In genomic region chr5:123117257-123117656, GRCm38 (mm10) we compare ENCODE assay signal across 8 mouse cellular contexts. TPM values are rescaled to one million over a fixed set of nuclear protein-coding genes. Genes with fewer than 3 reads are reported as not detected.
DNase-seq lines count a peak whose midpoint lies in the region; ATAC-seq and TF ChIP-seq lines count a peak whose summit lies in the region.

No protein-coding gene starts in this region.

- 20% methylated on average over 10 of the region's 10 CpGs for WGBS in heart, embryonic 10.5 days

- peak; percentile 79 for TF ChIP-seq CTCF in embryonic fibroblast, embryonic 13.5 days (IDR thresholded peaks at IDR 0.05; ENCODE audit: borderline replicate concordance, insufficient read depth, low read length)

- H3K27ac ChIP-seq in heart, embryonic 10.5 days, result no peak overlapping the region; the same call in 1 of the 2 replicates
- H3K27ac ChIP-seq in embryonic fibroblast, embryonic 13.5 days (ENCODE audit: insufficient read depth, low read length), result no peak overlapping the region

- H3K4me1 ChIP-seq in heart, embryonic 10.5 days, result peaks cover 23% of the 10 kb centered on the region
- H3K4me1 ChIP-seq in embryonic fibroblast, embryonic 13.5 days (ENCODE audit: control insufficient read depth, insufficient read depth, low read length), result no peaks in the 10 kb centered on the region

- no peaks in the 10 kb centered on the region for H3K27me3 ChIP-seq in heart, embryonic 10.5 days (ENCODE audit: insufficient read depth, poor library complexity, severe bottlenecking)

- ATAC-seq in hematopoietic stem cell, adult 5-6 weeks (replicated peaks in 1 of 2; ENCODE audit: insufficient read depth in 1 of 2, low FRiP score in 2 of 2, low TSS enrichment in 1 of 2, low read depth in 1 of 2, poor library complexity in 2 of 2, severe bottlenecking in 2 of 2), result peak; percentile 43 to 62

- H3K36me3 ChIP-seq in heart, embryonic 10.5 days, result 0 out of 2 replicates have a peak, but pooled peaks cover 1% of the 10 kb centered on the region

- intact Hi-C loops in left cerebral cortex, postnatal 36 days (cut with DNase I), result loop anchor here (2.0 to 5.0 kb wide), 3 partner anchors 35 to 55 kb away; no protein-coding TSS in a partner anchor

- no peak overlapping the region for H3K4me3 ChIP-seq in heart, embryonic 10.5 days
- H3K4me3 ChIP-seq in embryonic fibroblast, embryonic 13.5 days (ENCODE audit: insufficient read depth, low read length), result no peak overlapping the region

- no peaks in the 10 kb centered on the region for H3K9me3 ChIP-seq in heart, embryonic 10.5 days

- peak; percentile 94 for DNase-seq in heart, adult 11 months
- DNase-seq in heart, embryonic 10.5 days (ENCODE audit: low spot score), result no peak
- peak; percentile 90 for DNase-seq in adrenal gland, postnatal 10 days
- DNase-seq in left cerebral cortex, postnatal 36 days (ENCODE audit: low spot score in 2 of 2), result peak; percentile 55 to 65
- peak; percentile 73 for DNase-seq in mesoderm, embryonic 11.5 days (ENCODE audit: low read depth, low spot score)
- DNase-seq in spleen, postnatal 4 days (ENCODE audit: low spot score in 2 of 2), result peak; percentile 84 to 95

- no peak for TF ChIP-seq POLR2A in embryonic fibroblast, embryonic 13.5 days (IDR thresholded peaks at IDR 0.05; ENCODE audit: low read depth, low read length)

RNA-seq across cellular contexts. Expression of gene Rhof, which starts 15.2 kb away (rescaled TPM):
- 1.5 and 1.7 TPM in 2 replicates for polyA plus RNA-seq in heart, embryonic 10.5 days (2016; fragmentation: Nextera tagmentation; extraction: Ambion mirVana)
- 1 to 10 TPM; 1.6 to 1.8 TPM for total RNA-seq in adrenal gland, postnatal 10 days (2021)
- 2.3 and 2.4 TPM in 2 replicates for polyA plus RNA-seq in embryonic fibroblast, embryonic 13.5 days (2011; ENCODE audit: insufficient read length, low read depth, missing spikeins)
- 7.1 and 12.3 TPM in 2 replicates for total RNA-seq in hematopoietic stem cell, adult 5-6 weeks (2017)
- total RNA-seq in left cerebral cortex, postnatal 36 days (2021), result 10 to 100 TPM; 51.3 to 53.0 TPM

RNA-seq across cellular contexts. Expression of gene Setd1b, which starts 24.7 kb away (rescaled TPM):
- polyA plus RNA-seq in heart, embryonic 10.5 days (2016; fragmentation: Nextera tagmentation; extraction: Ambion mirVana), result 5.4 and 9.8 TPM in 2 replicates
- 10 to 100 TPM; 19.5 to 27.4 TPM for total RNA-seq in adrenal gland, postnatal 10 days (2021)
- polyA plus RNA-seq in embryonic fibroblast, embryonic 13.5 days (2011; ENCODE audit: insufficient read length, low read depth, missing spikeins), result 12.4 and 15.1 TPM in 2 replicates
- 2.3 and 2.8 TPM in 2 replicates for total RNA-seq in hematopoietic stem cell, adult 5-6 weeks (2017)
- total RNA-seq in left cerebral cortex, postnatal 36 days (2021), result 10 to 100 TPM; 27.9 to 35.0 TPM

RNA-seq across cellular contexts. Expression of gene Tmem120b, which starts 49.0 kb away (rescaled TPM):
- polyA plus RNA-seq in heart, embryonic 10.5 days (2016; fragmentation: Nextera tagmentation; extraction: Ambion mirVana), result 13.6 and 14.3 TPM in 2 replicates
- 10 to 100 TPM; 18.5 to 22.8 TPM for total RNA-seq in adrenal gland, postnatal 10 days (2021)
- polyA plus RNA-seq in embryonic fibroblast, embryonic 13.5 days (2011; ENCODE audit: insufficient read length, low read depth, missing spikeins), result 5.5 and 9.1 TPM in 2 replicates
- total RNA-seq in hematopoietic stem cell, adult 5-6 weeks (2017), result 0.56 and 2.7 TPM in 2 replicates
- total RNA-seq in left cerebral cortex, postnatal 36 days (2021), result 10 to 100 TPM; 13.2 to 17.7 TPM

RNA-seq across cellular contexts. Expression of gene Psmd9, which starts 52.0 kb away (rescaled TPM):
- polyA plus RNA-seq in heart, embryonic 10.5 days (2016; fragmentation: Nextera tagmentation; extraction: Ambion mirVana), result 73.2 and 85.3 TPM in 2 replicates
- total RNA-seq in adrenal gland, postnatal 10 days (2021), result 10 to 100 TPM; 29.0 to 29.4 TPM
- polyA plus RNA-seq in embryonic fibroblast, embryonic 13.5 days (2011; ENCODE audit: insufficient read length, low read depth, missing spikeins), result 23.0 and 28.4 TPM in 2 replicates
- total RNA-seq in hematopoietic stem cell, adult 5-6 weeks (2017), result 20.9 and 21.0 TPM in 2 replicates
- total RNA-seq in left cerebral cortex, postnatal 36 days (2021), result 10 to 100 TPM; 28.6 to 29.6 TPM
